Mouse (Mus musculus) C2C12 (cell line): ENCODE results near the gene Anks1. TPM values are rescaled to one million over a fixed set of nuclear protein-coding genes. Genes with fewer than 3 reads are reported as not detected.

Experiments
- H3K27me3 ChIP-seq: one replicate; pipeline ENCODE4 v1.6.1; 2011; ENCODE audit not compliant: control insufficient read depth, insufficient read depth, insufficient read length
- H3K36me3 ChIP-seq: one replicate; pipeline ENCODE4 v1.6.1; 2011; ENCODE audit not compliant: control insufficient read depth, insufficient read depth
- H3K4me3 ChIP-seq: one replicate; pipeline ENCODE4 v1.5.1; 2011; ENCODE audit warnings: mild to moderate bottlenecking, control low read depth; ENCODE audit not compliant: poor library complexity, insufficient read depth, severe bottlenecking
- H3K79me2 ChIP-seq: one replicate; pipeline ENCODE4 v1.6.1; 2011; ENCODE audit not compliant: control insufficient read depth, insufficient read depth
- H3K79me3 ChIP-seq: one replicate; pipeline ENCODE4 v1.6.1; 2011; ENCODE audit warnings: low read depth, control low read depth
- H3ac ChIP-seq: one replicate; pipeline ENCODE3; 2011; ENCODE audit warnings: low read depth; ENCODE audit not compliant: control insufficient read depth, insufficient read length
- CEBPB ChIP-seq: IDR thresholded peaks from one replicate; pipeline ENCODE4 v1.6.1; 2011; ENCODE audit warnings: low read depth, mild to moderate bottlenecking, control low read depth, moderate library complexity
- CTCF ChIP-seq: IDR thresholded peaks from one replicate; pipeline ENCODE4 v1.5.1; 2011; ENCODE audit not compliant: control insufficient read depth, insufficient read depth, insufficient read length
- FOSL1 ChIP-seq: IDR thresholded peaks from one replicate; pipeline ENCODE4 v1.8.0; 2011; ENCODE audit warnings: mild to moderate bottlenecking, low read length; ENCODE audit not compliant: poor library complexity, insufficient read depth, severe bottlenecking
- MAX ChIP-seq: IDR thresholded peaks from one replicate; pipeline ENCODE4 v1.6.1; 2011; ENCODE audit warnings: mild to moderate bottlenecking, control low read depth
- MYOD1 ChIP-seq: IDR thresholded peaks from one replicate; pipeline ENCODE4 v1.6.1; 2011; ENCODE audit warnings: low read depth; ENCODE audit not compliant: control insufficient read depth, insufficient read length
- MYOG ChIP-seq: IDR thresholded peaks from one replicate; pipeline ENCODE4 v1.6.1; 2011; ENCODE audit not compliant: control insufficient read depth, insufficient read length; ENCODE audit errors: extremely low read depth
- USF1 ChIP-seq: IDR thresholded peaks from one replicate; pipeline ENCODE4 v1.6.1; 2011; ENCODE audit warnings: low read depth, mild to moderate bottlenecking, control low read depth, moderate library complexity
- polyA plus RNA-seq: library from polyadenylated mRNA; unstranded; fragments of >200 nt; fragmentation: generic; extraction: Trizol; gene quantifications from one replicate; pipeline ENCODE4 v1.2.1, GENCODE M21; 2012; ENCODE audit warnings: missing spikeins

The Anks1 gene
- polyA plus RNA-seq, 1 experiment = 8.5 TPM

DNA sequence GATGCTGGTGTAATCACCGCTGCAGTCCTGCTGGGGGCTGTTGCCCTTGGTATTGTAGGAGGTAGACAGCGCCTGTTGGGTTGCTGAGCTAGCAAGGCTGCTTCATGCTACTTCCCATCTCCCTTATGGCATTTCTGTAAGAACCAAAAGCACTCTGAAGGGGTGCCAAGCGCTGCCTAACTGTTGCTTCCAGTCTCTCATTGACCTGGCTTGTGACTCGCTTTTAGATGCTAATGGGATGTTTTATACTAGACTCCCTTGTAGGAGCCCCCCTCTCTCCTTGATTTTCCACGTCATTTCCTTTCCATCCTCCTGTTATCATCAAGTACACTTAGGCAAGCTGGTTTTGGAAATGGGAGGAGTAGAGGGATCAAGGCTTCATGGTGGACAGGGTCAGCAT lies 60.8 kb downstream of the Anks1 start:
- Histone ChIP-seq H3K36me3 (no peaks in the 10 kb centered on the region), H3K79me2 (no peaks in the 10 kb centered on the region), H3K27me3 (no peaks in the 10 kb centered on the region), H3ac (no peak overlapping the region), H3K79me3 (peaks cover 1% of the 10 kb centered on the region), H3K4me3 (no peak overlapping the region)
- TF ChIP-seq CEBPB (no peak), FOSL1 (no peak), MYOG (no peak), USF1 (no peak), MYOD1 (no peak), MAX (no peak), CTCF (no peak)

- Histone ChIP-seq H3K79me2 (no peaks in the 10 kb centered on the region), H3K4me3 (no peak overlapping the region), H3K27me3 (no peaks in the 10 kb centered on the region), H3K79me3 (no peaks in the 10 kb centered on the region), H3ac (no peak overlapping the region), H3K36me3 (no peaks in the 10 kb centered on the region)
- TF ChIP-seq FOSL1 = no peak
- TF ChIP-seq MYOG = no peak
- TF ChIP-seq MYOD1 = no peak
- TF ChIP-seq USF1 = no peak
- no peak for TF ChIP-seq CTCF
Observed at GRCm38 (mm10) chr17:27970305-27970704, 61.2 kb downstream of the Anks1 start.

GRCm38 (mm10) chr17:27971496-27971895 lies 62.4 kb downstream of the Anks1 start:
- Histone ChIP-seq H3ac (no peak overlapping the region), H3K79me2 (no peaks in the 10 kb centered on the region), H3K27me3 (no peaks in the 10 kb centered on the region), H3K36me3 (no peaks in the 10 kb centered on the region), H3K4me3 (no peak overlapping the region), H3K79me3 (no peaks in the 10 kb centered on the region)
- no peak for TF ChIP-seq MYOG
- TF ChIP-seq MYOD1 = no peak
- no peak for TF ChIP-seq FOSL1
- TF ChIP-seq CTCF = no peak

- no peaks in the 10 kb centered on the region for H3K79me3 ChIP-seq
- H3K4me3 ChIP-seq = no peak overlapping the region
- H3K36me3 ChIP-seq = peaks cover 9% of the 10 kb centered on the region
- H3K79me2 ChIP-seq = no peaks in the 10 kb centered on the region
- TF ChIP-seq CTCF = no peak
- no peak for TF ChIP-seq CEBPB
- TF ChIP-seq MYOG = no peak
- no peak for TF ChIP-seq MAX
- TF ChIP-seq USF1 = no peak
- TF ChIP-seq FOSL1 = no peak
- no peak for TF ChIP-seq MYOD1
- H3K27me3 ChIP-seq = no peaks in the 10 kb centered on the region
- no peak overlapping the region for H3ac ChIP-seq
Observed at GRCm38 (mm10) chr17:27973337-27973736, 64.2 kb downstream of the Anks1 start.

DNA sequence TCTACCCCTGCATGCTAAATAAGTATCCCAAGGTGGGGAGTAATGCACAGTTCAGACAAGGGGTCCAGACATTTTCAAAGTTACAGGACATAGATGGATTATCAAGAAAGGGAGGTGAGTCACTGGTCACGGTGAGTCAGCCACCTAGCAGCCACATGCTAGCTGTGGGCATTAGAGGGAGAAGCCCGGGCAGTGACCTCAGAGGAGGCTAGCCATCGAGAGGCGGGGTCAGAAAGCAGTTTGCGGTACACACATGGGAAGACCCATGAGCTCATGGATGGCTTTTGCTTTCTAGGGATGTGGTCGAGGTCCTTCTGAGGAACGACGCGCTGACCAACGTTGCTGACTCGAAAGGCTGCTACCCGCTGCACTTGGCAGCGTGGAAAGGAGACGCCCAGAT lies 67.2 kb downstream of the Anks1 start:
- H3K4me3 ChIP-seq = no peak overlapping the region
- H3K36me3 ChIP-seq = peaks cover 9% of the 10 kb centered on the region
- TF ChIP-seq MYOD1 (peak; percentile 24), MAX (no peak), CTCF (no peak), MYOG (no peak), FOSL1 (peak; percentile 7)
- H3K27me3 ChIP-seq = no peaks in the 10 kb centered on the region
- H3K79me3 ChIP-seq = no peaks in the 10 kb centered on the region
- H3ac ChIP-seq = no peak overlapping the region
- H3K79me2 ChIP-seq = no peaks in the 10 kb centered on the region

DNA sequence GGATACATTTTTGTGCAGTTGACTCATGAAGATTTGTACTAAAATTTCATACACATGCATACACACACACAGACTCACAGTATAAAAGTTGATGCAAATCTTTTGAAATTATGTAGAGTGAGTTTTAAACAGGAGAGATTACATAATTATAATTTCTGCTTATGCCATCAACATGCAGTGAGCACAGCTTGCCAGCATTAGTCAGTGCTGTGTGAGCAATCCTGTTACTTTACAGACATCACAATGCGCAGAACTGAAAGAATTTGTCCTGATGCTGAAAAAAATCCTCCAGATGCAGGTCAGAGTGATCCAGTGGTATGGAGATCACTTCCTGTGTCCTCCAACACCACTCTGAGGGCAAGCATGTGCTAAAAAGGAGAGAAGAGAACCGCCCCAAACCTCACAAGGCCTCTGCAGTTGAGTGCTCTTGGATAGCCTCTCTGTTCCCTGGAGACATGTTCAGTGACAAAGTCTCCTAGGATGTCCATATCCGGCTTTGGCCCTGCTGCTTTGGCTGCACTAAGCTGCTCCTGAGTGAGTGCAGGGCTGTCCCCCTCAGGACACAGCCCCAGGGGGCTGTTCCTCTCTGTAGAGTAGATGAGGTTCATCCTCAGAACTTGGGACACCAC lies 68.0 kb downstream of the Anks1 start:
- Histone ChIP-seq H3K4me3 (no peak overlapping the region), H3K27me3 (no peaks in the 10 kb centered on the region), H3K36me3 (peaks cover 9% of the 10 kb centered on the region), H3ac (no peak overlapping the region), H3K79me2 (no peaks in the 10 kb centered on the region), H3K79me3 (no peaks in the 10 kb centered on the region)
- TF ChIP-seq FOSL1 (no peak), MYOG (no peak), MYOD1 (no peak), USF1 (no peak), CTCF (no peak), CEBPB (no peak), MAX (no peak)
